Mouse (Mus musculus): ENCODE data around the gene Depdc1a.
"Not testable (repeated sequence)": the region's sequence is repeated elsewhere in the genome, so short reads cannot be mapped to it uniquely, and the experiment has no call there.

Depdc1a gene

GRCm38 (mm10) chr3:159495243-159495801 lies at the start of gene Depdc1a:
TSS of gene Depdc1a (plus strand) at chr3:159495433.
- DNase-seq (ENCODE audit: low read depth, low spot score) = peak; percentile 91

GRCm38 (mm10) chr3:159470059-159470458 lies 25.2 kb upstream of the Depdc1a start:
- DNase-seq (ENCODE audit: low read depth, low spot score) = no peak

GRCm38 (mm10) chr3:159475465-159475864 lies 19.8 kb upstream of the Depdc1a start:
- no peak for DNase-seq (ENCODE audit: low read depth, low spot score)

- DNase-seq (ENCODE audit: low read depth, low spot score) = no peak
Observed at GRCm38 (mm10) chr3:159477250-159477962, 17.8 kb upstream of the Depdc1a start.

GRCm38 (mm10) chr3:159494709-159495108 lies 524 bp upstream of the Depdc1a start:
- DNase-seq (ENCODE audit: low read depth, low spot score) = not testable (repeated sequence)

GRCm38 (mm10) chr3:159508899-159509298 lies 13.7 kb downstream of the Depdc1a start:
- no peak for DNase-seq (ENCODE audit: low read depth, low spot score)

GRCm38 (mm10) chr3:159528563-159528962 lies 33.3 kb downstream of the Depdc1a start:
- DNase-seq (ENCODE audit: low read depth, low spot score) = no peak

GRCm38 (mm10) chr3:159548303-159548702 lies 53.1 kb downstream of the Depdc1a start:
- DNase-seq (ENCODE audit: low read depth, low spot score) = peak; percentile 68

- no peak for DNase-seq (ENCODE audit: low read depth, low spot score)
Observed at GRCm38 (mm10) chr3:159550224-159550623, 55.0 kb downstream of the Depdc1a start.

Measured in brain, adult 2 months (tissue).